In genomic region chr13:118718396-118718795, GRCm38 (mm10) we compare ENCODE assay signal across 17 mouse cellular contexts. TPM values are rescaled to one million over a fixed set of nuclear protein-coding genes. Genes with fewer than 3 reads are reported as not detected.
"Had no signal": no experiment of that assay in that cellular context is flagged by ENCODE, and none has a peak within 500 bp of the region (broad histone marks: within the 10 kb centered on the region; RNA-seq: fewer than 3 reads in every experiment).

No protein-coding gene starts in this region.

- ATAC-seq: midbrain, embryonic 15.5 days had no signal

- H3K9me3 ChIP-seq: kidney, embryonic 15.5 days; limb, embryonic 12.5 days; liver, embryonic 15.5 days; midbrain, embryonic 10.5 days; midbrain, embryonic 15.5 days; neural tube, embryonic 13.5 days; stomach, embryonic 15.5 days had no signal

- H3K4me2 ChIP-seq: kidney, embryonic 15.5 days; liver, embryonic 11.5 days; liver, embryonic 15.5 days; midbrain, embryonic 15.5 days; neural tube, embryonic 13.5 days; stomach, embryonic 15.5 days had no signal

- H3K36me3 ChIP-seq: kidney, embryonic 15.5 days; limb, embryonic 12.5 days; liver, embryonic 15.5 days; midbrain, embryonic 10.5 days; midbrain, embryonic 15.5 days; neural tube, embryonic 13.5 days; stomach, embryonic 15.5 days had no signal

- DNase-seq: kidney, adult 11 months; kidney, postnatal 14 days; layer of hippocampus, postnatal 36 days; lung, adult 2 months; retina, postnatal 1 day; right cerebral cortex, postnatal 4 days; spleen, adult 18-20 months; thymus, postnatal 4 days had no signal

- H3K4me3 ChIP-seq: kidney, embryonic 15.5 days; limb, embryonic 12.5 days; liver, embryonic 15.5 days; midbrain, embryonic 10.5 days; midbrain, embryonic 15.5 days; neural tube, embryonic 13.5 days; stomach, embryonic 15.5 days had no signal

- H3K9ac ChIP-seq: kidney, embryonic 15.5 days; limb, embryonic 12.5 days; liver, embryonic 15.5 days; midbrain, embryonic 15.5 days; neural tube, embryonic 13.5 days; stomach, embryonic 15.5 days had no signal

- H3K27ac ChIP-seq: kidney, embryonic 15.5 days; limb, embryonic 12.5 days; liver, embryonic 15.5 days; midbrain, embryonic 10.5 days; midbrain, embryonic 15.5 days; neural tube, embryonic 13.5 days; stomach, embryonic 15.5 days had no signal

- H3K4me1 ChIP-seq: liver, embryonic 15.5 days; stomach, embryonic 15.5 days had no signal

RNA-seq across cellular contexts. Expression of gene Fgf10, which starts 48.8 kb away (rescaled TPM):
- total RNA-seq: megakaryocyte progenitor cell, adult 5-6 weeks had no signal
